Mouse (Mus musculus) G1E-ER4 (cell line): Measurements from ENCODE around the gene Ttc8. TPM values are rescaled to one million over a fixed set of nuclear protein-coding genes. Genes with fewer than 3 reads are reported as not detected.

Experiments used
- GATA1 ChIP-seq: IDR thresholded peaks from one replicate; pipeline ENCODE4 v1.8.0; 2012; ENCODE audit warnings: low read length, inconsistent platforms
- polyA plus RNA-seq: library from polyadenylated mRNA; stranded (reverse); fragments of >175 nt; gene quantifications from 2 replicates; pipeline ENCODE4 v1.2.3, GENCODE M21; 2012

Gene Ttc8
- 0.27 TPM in 1 of 2 replicates, not detected in the other for polyA plus RNA-seq

GRCm38 (mm10) chr12:98920194-98920991 is at the start of gene Ttc8:
Gene Ttc8, plus strand, starts transcription at chr12:98920574.
- TF ChIP-seq GATA1, result no peak

DNA sequence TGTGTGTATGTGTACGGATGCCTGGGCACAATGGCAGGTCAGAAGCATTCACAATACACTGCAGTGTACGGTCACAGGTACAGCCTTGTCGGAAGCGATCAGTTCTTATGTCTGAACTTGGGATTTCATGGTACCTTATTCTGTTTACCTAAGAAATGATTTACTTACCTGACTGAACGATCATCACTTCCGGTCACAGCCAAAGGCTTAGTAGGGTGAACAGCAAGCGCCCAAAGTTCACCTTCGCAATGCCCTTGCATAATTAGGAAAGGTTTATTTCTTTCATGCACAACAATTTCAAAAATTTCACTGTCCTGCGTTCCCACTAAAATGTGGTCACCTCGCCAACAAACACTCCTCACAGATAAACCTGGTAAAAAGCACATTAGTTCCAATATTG is 47.5 kb upstream of the Ttc8 start:
- no peak for TF ChIP-seq GATA1

- TF ChIP-seq GATA1, result no peak
These were observed 45.2 kb upstream of the Ttc8 start for GRCm38 (mm10) chr12:98875216-98875615.

DNA sequence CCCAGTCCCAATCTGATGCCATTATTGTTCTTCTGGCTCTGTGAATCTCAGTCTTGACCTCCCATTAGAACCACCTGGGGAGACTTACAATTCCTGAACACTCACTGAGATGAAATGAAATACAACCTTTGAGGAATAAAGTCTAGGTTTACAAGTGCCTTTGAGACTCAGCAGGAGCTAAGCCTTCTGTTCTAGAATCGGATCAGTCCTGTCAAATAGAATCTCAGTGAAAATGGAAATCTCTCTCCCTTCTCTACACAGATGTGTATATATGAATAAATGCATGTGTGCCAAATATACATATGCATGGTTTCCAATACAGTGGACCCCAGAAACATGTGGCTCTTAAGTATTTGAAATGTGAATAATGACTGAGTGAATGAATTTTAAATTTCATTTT is 41.7 kb upstream of the Ttc8 start:
- no peak for TF ChIP-seq GATA1

- no peak for TF ChIP-seq GATA1
These were observed 38.6 kb upstream of the Ttc8 start for GRCm38 (mm10) chr12:98881796-98882195.

DNA sequence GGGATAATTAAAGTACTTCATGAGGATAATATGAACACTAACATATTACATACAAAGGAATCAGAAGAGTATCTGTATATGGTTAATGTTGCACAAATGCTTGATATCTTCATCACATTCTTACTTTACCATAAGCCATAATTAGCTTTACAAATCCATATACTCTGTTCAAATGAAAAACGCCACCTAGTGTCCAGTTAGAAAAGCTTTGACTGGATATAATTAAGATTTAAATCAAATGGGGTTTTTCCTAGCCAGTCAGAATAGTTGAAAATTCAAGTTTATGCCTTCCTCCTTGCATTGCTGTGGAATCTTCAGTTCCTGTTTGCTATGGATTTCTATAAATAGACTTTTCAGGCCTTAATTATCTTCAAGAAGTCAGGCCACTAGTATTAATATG is 35.9 kb upstream of the Ttc8 start:
- TF ChIP-seq GATA1, result no peak

DNA sequence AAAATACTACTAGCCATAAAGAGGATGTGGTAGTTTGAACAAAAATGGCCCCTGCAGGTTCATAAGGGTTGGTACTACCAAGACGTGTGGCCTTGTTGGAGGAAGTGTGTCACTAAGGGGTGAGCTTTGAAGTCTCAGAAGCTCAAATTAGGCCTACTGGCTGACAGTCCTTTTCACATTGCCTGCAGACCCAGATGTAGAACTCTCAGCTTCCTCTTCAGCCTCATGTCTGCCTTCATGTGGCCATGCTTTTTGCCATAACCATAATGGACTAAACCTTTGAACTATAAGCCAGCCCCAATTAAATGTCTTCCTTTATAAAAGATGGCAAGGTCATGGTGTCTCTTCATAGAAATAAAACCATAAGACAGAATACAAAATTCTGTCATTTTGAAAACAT is 23.6 kb upstream of the Ttc8 start:
- TF ChIP-seq GATA1, result no peak

GRCm38 (mm10) chr12:98899676-98900075 is 20.7 kb upstream of the Ttc8 start:
- no peak for TF ChIP-seq GATA1

GRCm38 (mm10) chr12:98900341-98900880 is 20.0 kb upstream of the Ttc8 start:
- TF ChIP-seq GATA1, result no peak

- TF ChIP-seq GATA1, result no peak
These were observed 19.2 kb upstream of the Ttc8 start, which contains the start of gene Eml5 for GRCm38 (mm10) chr12:98900881-98901801. Gene Eml5, minus strand, starts transcription at chr12:98901484.

- TF ChIP-seq GATA1, result no peak
These were observed 14.9 kb upstream of the Ttc8 start for GRCm38 (mm10) chr12:98905466-98905865.

GRCm38 (mm10) chr12:98910096-98910495 is 10.3 kb upstream of the Ttc8 start:
- no peak for TF ChIP-seq GATA1

GRCm38 (mm10) chr12:98931174-98931573 is 10.8 kb downstream of the Ttc8 start:
- TF ChIP-seq GATA1, result no peak

- TF ChIP-seq GATA1, result no peak
These were observed 12.1 kb downstream of the Ttc8 start for GRCm38 (mm10) chr12:98932441-98932840.

- no peak for TF ChIP-seq GATA1
These were observed 12.5 kb downstream of the Ttc8 start for GRCm38 (mm10) chr12:98932856-98933255.

GRCm38 (mm10) chr12:98956951-98957350 is 36.6 kb downstream of the Ttc8 start:
- no peak for TF ChIP-seq GATA1

DNA sequence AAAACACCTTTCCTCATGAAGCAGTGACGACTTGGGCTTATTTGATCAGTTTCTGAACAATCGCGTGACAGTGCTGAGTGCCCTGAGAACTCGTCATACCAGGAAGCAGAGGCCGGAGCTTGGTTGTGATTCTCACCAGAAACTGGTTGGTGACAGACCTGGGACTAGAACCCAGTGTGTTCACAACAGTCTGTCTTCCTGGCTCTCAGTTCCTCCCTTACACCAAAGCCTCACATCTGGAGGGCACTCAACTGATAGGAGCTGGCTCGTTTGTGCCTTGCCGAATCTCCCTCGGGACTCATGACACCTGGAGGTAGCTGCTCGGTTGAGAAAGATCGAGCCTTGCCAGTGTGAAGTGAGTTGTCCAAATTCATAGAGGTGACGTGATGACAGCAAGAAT is 37.1 kb downstream of the Ttc8 start:
- no peak for TF ChIP-seq GATA1
